Mouse (Mus musculus): Measurements from ENCODE around the gene Hoxc5.

The Hoxc5 gene

DNA sequence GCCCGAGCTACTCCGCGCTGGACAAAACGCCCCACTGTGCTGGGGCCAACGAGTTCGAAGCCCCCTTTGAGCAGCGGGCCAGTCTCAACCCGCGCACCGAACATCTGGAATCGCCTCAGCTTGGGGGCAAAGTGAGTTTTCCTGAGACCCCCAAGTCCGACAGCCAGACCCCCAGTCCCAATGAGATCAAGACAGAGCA is at the start of gene Hoxc5:
Gene Hoxc5 (plus strand): TSS at position 132 of the 199 bp plus-strand sequence.
- DNase-seq, result no peak

DNA sequence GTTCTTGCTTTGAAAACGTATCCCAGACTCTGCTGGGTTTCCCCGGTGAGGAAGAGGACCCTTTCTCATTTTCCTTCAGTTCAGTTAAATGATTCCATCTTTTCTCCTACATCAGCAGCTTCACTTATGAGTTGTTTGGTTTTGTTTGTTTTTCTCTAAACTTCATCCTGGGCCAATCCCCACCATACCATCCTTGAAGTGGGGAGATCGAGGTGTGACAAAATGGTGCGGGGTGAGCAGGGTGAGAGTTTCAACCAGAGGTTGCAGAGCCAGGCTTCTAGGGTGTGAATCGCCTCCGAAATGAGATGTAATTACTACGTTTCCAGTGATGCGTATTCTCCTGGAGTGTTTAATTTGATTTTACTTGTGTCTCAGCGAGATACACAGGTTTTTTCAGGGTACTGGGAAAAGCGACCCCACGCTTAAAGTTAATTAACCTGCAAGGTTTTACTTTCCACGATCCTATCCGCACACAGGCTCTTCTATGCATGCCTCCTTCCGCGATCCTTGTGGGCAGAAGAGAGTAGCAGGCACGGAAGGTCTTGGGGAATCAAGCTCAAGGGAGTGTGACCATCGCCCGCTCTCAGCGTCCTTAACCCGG is 49.2 kb upstream of the Hoxc5 start:
- DNase-seq, result no peak

DNA sequence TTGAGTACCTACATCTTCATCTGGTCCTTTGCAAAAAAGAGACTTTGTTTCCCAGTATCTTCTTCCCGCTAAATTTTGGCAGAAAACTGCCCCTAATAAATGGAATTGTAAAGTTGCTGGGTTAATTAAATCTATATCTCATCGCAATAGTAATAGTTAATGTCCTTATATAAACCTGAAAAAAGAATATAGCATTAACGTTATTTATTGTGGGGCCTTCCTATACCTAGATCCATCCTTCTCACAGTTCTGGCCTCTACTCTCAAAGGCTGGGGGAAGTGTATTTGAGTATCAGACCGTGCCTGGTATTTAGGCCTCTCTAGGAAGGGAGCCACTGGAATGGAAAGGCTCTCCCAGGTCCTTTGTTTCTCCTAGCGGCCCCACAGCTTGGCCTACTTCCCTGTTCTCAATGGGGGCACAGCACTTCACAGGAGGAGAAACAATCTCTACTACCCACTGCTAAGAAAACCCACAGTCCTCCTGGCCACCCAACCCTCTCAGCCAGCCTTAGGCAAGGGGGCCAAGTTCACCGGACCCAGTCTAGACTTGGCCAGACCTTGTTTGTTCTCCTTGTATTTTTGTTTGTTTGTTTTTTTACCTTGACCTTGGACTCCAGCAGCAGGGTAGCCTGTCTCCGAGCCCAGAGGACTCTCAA is 48.5 kb upstream of the Hoxc5 start:
- no peak for DNase-seq

GRCm38 (mm10) chr15:102919336-102920180 is 47.7 kb upstream of the Hoxc5 start:
- DNase-seq, result no peak

DNA sequence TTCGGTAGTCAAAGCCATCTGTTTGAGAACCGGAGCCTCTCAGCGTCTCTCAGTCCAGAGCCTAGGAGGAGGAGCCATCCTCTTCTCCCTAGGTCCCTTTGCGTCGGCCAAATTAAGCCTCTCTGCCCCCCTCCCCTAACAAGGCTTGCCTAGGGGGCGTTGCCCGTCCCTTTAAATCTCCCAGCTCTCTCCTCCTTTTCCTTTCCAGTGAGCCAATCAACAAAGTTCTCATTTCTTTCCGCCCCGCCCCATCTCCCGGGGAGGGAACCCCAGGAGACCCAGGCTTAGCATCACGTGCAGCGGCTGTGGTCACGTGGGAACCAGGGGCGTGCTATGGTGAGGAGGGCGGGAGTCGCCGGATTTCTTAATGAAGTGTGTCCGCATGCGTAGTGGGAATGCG is 46.6 kb upstream of the Hoxc5 start:
- DNase-seq, result no peak

DNA sequence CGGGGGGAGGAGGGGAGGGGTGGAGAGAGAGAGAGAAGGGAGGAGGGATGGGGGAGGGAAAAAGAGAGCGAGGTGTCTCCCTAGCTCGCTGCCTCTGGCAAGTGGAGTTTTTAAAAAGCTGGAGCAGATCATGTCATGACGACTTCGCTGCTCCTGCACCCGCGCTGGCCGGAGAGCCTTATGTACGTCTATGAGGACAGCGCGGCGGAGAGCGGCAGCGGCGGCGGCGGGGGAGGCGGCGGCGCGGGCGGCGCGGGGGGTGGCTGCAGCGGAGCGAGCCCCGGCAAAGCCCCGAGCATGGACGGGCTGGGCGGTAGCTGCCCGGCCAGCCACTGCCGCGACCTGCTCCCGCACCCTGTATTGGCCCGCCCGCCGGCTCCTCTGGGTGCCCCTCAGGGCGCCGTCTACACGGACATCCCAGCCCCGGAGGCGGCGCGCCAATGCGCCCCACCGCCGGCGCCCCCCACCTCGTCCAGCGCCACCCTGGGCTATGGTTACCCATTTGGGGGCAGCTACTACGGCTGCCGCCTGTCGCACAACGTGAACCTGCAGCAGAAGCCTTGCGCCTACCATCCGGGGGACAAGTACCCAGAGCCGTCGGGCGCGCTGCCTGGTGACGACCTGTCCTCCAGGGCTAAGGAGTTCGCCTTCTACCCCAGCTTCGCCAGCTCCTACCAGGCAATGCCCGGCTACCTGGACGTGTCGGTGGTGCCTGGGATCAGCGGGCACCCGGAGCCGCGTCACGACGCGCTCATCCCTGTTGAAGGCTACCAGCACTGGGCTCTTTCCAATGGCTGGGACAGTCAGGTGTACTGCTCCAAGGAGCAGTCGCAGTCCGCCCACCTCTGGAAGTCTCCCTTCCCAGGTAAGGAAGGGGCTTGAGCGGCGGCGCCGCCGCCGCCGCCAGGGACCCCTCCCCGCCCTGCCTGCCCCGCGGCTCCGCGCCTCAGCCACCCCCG is 45.9 kb upstream of the Hoxc5 start, which contains the start of gene Hoxc13:
Gene Hoxc13 (plus strand): TSS at position 51 of the 959 bp plus-strand sequence.
- no peak for DNase-seq

GRCm38 (mm10) chr15:102922012-102922362 is 45.3 kb upstream of the Hoxc5 start:
- no peak for DNase-seq

- no peak for DNase-seq
Measured at GRCm38 (mm10) chr15:102922636-102923500, 44.4 kb upstream of the Hoxc5 start.

DNA sequence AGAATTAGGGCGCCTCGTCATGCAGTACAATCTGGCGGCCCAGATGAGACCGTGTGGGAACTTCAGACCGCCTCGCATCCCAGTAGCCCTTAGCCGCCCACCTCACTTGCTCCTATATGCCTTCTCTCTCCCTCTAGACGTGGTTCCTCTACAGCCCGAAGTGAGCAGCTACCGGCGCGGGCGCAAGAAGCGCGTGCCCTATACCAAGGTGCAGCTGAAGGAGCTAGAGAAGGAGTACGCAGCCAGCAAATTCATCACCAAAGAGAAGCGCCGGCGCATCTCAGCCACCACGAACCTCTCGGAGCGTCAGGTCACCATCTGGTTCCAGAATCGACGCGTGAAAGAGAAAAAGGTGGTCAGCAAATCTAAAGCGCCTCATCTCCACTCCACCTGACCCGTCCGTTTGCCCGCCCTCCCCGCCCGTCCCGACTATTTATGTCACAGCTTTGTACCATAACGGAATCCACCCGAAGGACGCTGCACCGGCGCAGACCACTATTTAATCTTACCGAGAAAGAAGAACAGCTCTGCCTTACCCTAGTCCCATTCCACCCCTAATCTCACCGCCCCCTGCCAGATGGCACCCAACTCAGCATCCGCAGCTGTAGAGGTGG is 40.1 kb upstream of the Hoxc5 start:
- DNase-seq, result no peak

DNA sequence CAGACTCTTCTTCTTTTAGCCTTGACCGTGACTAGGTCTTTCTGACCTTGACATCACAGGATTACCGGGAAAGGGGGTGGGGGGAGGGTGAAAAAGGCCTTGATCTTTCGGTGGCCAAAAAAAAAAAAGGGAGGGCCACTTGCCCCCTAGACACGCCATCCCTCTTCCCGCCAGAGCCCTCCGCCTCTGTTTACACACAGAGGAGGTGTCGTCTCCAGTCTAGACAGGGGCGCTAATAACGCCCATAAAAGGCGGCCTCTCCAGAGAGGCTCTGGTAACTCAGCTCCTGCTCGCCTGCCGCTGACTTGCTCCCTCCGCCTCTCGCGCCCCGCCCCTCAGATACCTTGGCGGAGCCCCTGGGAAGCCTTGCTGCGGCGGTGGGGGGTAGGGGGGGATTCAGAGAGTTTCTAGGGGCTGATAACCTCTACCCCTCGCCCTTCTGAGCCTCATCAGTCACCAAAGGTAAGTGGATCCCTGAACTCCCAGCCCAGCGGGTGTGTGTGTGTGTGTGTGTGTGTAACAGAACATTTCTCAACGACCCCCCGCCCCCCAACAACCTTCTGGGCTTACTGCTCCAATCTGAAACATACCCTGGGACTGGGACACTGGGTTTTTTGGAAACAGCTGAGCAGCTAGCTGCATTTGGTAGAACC is 35.4 kb upstream of the Hoxc5 start:
- no peak for DNase-seq

DNA sequence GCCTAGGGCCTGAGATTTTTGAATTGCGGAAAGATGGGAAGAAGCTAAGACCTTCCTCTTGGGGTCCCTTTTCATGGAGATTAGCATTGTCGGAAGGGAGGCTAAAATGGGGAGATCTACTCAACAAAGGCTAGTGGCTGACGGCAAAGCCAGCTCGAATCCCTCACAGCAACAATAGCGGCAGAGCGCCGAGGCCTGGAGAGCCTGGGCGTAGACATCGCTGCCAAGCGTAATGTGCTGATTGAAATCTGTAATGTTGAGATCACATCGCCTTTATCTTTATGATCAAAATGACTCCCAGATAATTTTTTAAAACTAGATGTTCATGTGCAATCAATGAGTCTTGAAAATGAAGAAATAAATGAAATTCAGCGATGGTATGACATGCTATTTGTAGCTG is 32.8 kb upstream of the Hoxc5 start:
- DNase-seq, result no peak

DNA sequence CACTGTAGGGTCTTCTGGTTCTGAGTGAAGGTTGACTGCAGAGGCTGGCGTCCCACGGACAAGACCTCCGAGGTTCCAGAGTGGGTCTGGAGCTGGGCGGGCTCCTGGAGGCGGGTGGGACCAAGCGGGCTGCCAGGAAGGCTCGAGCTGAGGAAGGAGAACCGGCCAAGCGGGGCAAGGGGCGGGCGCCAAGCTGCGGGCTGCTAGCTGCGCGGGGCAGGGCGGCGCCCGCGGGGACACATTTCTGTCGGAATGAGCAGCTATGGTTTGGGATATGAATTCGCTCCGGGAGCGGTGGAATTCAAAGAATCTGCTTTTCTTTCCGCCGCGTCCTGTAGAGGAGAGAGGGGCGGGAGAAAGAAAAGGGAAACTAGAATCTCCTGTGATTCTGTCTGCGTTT is 32.3 kb upstream of the Hoxc5 start:
- DNase-seq, result no peak

DNA sequence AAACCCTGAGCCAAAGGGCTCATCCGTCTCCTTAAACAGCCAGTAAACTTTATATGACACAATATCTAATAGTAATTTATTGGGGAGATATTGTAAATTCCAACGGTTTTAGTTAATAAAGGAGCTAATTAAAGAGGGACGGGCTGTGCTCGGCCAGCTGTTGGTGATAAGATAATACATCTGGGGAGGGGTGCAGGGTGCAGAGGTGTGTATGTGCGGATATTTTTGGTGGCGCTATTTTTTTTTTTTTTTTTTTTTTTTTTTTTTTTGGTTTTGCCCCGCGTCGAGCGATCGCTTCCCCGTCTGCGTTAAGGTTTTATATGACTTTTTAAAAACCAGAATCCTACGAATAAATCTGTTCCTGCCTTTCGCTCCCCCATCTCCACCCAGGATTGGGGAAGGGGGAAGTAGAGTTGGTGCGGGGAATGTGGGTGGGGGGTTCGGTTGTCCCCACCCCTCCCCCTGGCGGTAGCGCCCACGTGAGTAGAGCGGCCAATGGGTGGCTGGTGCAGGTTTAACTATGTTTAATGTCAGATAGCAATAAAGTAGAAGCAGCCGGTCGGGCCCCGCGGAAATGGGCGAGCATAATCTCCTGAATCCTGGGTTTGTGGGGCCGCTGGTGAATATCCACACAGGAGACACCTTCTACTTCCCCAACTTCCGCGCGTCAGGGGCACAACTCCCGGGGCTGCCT is 30.8 kb upstream of the Hoxc5 start, which contains the start of gene Hoxc12:
Gene Hoxc12 (plus strand): TSS at position 479 of the 694 bp plus-strand sequence.
- no peak for DNase-seq

GRCm38 (mm10) chr15:102937036-102937666 is 30.1 kb upstream of the Hoxc5 start:
- no peak for DNase-seq

DNA sequence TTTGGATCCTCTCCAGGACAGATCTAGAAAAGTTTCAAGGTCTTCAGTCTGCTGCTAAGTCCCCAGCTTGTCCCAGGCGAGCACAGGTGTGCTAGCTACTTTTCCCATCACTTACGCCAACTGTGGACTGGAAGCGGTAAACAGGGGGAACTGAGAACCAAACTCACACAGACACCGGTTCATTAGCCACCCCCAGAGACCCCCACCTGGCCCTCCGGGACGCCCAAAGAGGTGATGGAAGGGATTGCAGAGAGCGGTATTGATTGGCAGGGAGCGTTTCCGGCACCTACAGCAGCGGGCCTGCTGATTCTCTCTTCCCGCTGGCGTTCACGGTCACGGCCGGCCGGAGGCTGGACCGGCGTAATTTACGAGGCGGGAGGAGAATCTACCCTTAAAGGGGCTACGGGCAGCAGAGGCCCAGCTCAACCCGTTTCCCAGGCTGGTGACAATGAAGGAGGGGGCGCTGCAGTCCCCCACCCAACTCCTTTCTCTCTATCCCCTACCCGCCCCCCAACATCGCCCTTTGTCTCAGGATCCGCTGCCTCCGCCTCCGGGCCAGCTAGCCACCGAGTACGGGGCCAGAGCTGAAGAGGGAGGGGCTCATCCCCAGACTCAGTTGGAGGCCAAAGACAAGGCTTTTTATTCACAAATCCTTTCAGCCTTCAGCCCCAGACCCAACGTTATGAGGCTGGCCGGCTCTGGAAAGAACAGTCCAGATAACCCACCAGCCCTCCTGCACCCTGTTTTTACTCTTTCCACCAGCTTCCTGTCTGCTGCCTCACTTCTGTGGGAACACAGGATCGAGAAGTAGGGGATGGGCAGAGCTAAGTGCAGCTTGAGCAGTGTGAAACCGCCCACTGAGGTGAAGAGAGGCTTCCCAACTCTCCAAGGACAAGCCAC is 27.7 kb upstream of the Hoxc5 start:
- DNase-seq, result no peak

GRCm38 (mm10) chr15:102942739-102943467 is 24.3 kb upstream of the Hoxc5 start:
- no peak for DNase-seq

DNA sequence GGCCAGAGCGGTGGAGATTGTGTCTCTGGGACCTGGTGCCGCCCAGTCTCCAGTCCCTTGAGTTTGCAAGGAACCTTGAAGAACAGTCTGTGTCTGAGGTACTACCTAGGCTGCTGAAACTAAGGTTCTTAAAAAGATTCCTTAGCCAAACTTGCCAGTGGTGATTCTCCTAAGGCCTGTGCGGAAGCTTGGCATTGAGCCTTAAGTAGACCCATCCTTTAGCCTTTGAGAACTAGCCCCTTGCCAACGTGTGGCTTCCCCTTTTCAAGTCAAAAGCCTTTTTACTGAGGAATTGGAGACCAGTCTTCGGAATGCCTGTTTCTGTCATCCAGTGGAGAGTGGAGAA is 23.8 kb upstream of the Hoxc5 start:
- no peak for DNase-seq
